Comparison of ENCODE assay signal across 14 mouse cellular contexts in the genomic region with DNA sequence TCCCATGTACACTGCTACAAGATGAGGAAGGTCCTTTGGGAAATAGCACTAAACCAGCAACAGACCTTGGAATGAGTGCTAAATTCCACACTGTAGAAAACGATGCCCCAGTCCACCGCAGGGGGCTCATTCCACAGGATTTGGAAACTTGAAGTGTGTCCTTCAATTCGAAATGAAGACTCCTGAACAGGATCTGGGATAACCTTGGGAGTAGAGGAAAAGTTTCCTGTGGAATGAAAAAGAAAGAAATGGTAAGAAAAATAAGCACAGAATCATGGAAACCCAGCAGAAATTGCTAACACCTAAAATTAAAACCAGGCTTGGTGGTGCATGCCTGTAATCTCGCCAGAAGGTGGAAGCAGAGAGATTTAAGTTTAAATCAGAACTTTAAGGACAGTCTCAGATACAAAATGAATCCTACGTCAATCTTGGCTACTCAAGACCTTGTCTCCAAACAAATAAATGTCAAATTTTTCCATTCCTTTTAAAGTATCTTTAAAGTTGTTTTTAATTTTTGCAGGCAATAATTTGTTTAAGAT.
DNase-seq lines count a peak whose midpoint lies in the region; ATAC-seq and TF ChIP-seq lines count a peak whose summit lies in the region.
"Had no signal": no experiment of that assay in that cellular context is flagged by ENCODE, and none has a peak within 500 bp of the region (broad histone marks: within the 10 kb centered on the region; RNA-seq: fewer than 3 reads in every experiment).

No protein-coding gene starts in this region.

- TF ChIP-seq EP300 in CH12.LX (IDR thresholded peaks at IDR 0.05; ENCODE audit: low read length) = no peak

- H3K79me2 ChIP-seq in CH12.LX (replicated peaks; ENCODE audit: control insufficient read depth, extremely low read depth, insufficient read depth, poor library complexity, severe bottlenecking) = no peaks in the 10 kb centered on the region

- intact Hi-C loops in heart, postnatal 36 days (cut with DNase I) = no loop called here

- TF ChIP-seq POLR2A in CH12.LX (IDR thresholded peaks at IDR 0.05; ENCODE audit: low read depth, low read length) = no peak

- ATAC-seq in forebrain, postnatal 0 days = no peak
- ATAC-seq in forebrain, embryonic 11.5 days (replicated peaks; ENCODE audit: low FRiP score) = no peak

- H3K9ac ChIP-seq in forebrain, postnatal 0 days = no peak overlapping the region
- no peak overlapping the region for H3K9ac ChIP-seq in forebrain, embryonic 11.5 days (ENCODE audit: low read length)
- no peak overlapping the region for H3K9ac ChIP-seq in CH12.LX (ENCODE audit: insufficient read depth, low read depth)
- H3K9ac ChIP-seq: liver, embryonic 15.5 days; neural tube, embryonic 12.5 days had no signal

- WGBS in forebrain, postnatal 0 days = 55% methylated on average over 5 of the region's 5 CpGs
- 47% methylated on average over 5 of the region's 5 CpGs for WGBS in forebrain, embryonic 11.5 days

- H3K27ac ChIP-seq in forebrain, postnatal 0 days (ENCODE audit: low read depth, low read length) = no peak overlapping the region
- no peak overlapping the region for H3K27ac ChIP-seq in forebrain, embryonic 11.5 days (ENCODE audit: low read depth, low read length)
- H3K27ac ChIP-seq in layer of hippocampus, adult 2 months = no peak overlapping the region
- no peak overlapping the region for H3K27ac ChIP-seq in CH12.LX (ENCODE audit: insufficient read depth, low read depth)
- H3K27ac ChIP-seq: liver, embryonic 15.5 days; neural tube, embryonic 12.5 days had no signal

- H3K27me3 ChIP-seq in forebrain, postnatal 0 days (ENCODE audit: insufficient read depth, low read length) = no peaks in the 10 kb centered on the region
- no peaks in the 10 kb centered on the region for H3K27me3 ChIP-seq in forebrain, embryonic 11.5 days (ENCODE audit: control insufficient read depth, insufficient read depth, low read length)
- no peaks in the 10 kb centered on the region for H3K27me3 ChIP-seq in CH12.LX (replicated peaks)
- H3K27me3 ChIP-seq: liver, embryonic 15.5 days; neural tube, embryonic 12.5 days had no signal

- no peak overlapping the region for H3K4me2 ChIP-seq in forebrain, postnatal 0 days (ENCODE audit: low read depth)
- no peak overlapping the region for H3K4me2 ChIP-seq in forebrain, embryonic 11.5 days (ENCODE audit: low read depth, low read length, severe bottlenecking)
- H3K4me2 ChIP-seq in CH12.LX (ENCODE audit: insufficient read depth, low read depth, poor library complexity, severe bottlenecking) = no peak overlapping the region
- H3K4me2 ChIP-seq: liver, embryonic 15.5 days; neural tube, embryonic 12.5 days had no signal

- no peaks in the 10 kb centered on the region for H3K36me3 ChIP-seq in forebrain, postnatal 0 days (ENCODE audit: insufficient read depth)
- no peaks in the 10 kb centered on the region for H3K36me3 ChIP-seq in forebrain, embryonic 11.5 days (ENCODE audit: control insufficient read depth, insufficient read depth, low read length)
- H3K36me3 ChIP-seq in CH12.LX (replicated peaks in 1 of 2; ENCODE audit: control insufficient read depth in 1 of 2, insufficient read depth in 1 of 2, low read length in 1 of 2) = no peaks in the 10 kb centered on the region
- H3K36me3 ChIP-seq: liver, embryonic 15.5 days; neural tube, embryonic 12.5 days had no signal

- in situ Hi-C loops in CH12.LX (cut with MboI; ENCODE audit: low pct_ligation_motif_present, low pct_unique_long_range_greater_than_20kb, low sequenced_read_pairs) = no loop called here

- H3K9me3 ChIP-seq in forebrain, postnatal 0 days (ENCODE audit: low read length) = no peaks in the 10 kb centered on the region
- no peaks in the 10 kb centered on the region for H3K9me3 ChIP-seq in forebrain, embryonic 11.5 days (ENCODE audit: control insufficient read depth, low read length)
- H3K9me3 ChIP-seq in CH12.LX (replicated peaks; ENCODE audit: low read length) = no peaks in the 10 kb centered on the region
- H3K9me3 ChIP-seq: liver, embryonic 15.5 days; neural tube, embryonic 12.5 days had no signal

- H3K4me1 ChIP-seq in forebrain, postnatal 0 days (ENCODE audit: insufficient read depth) = no peaks in the 10 kb centered on the region
- H3K4me1 ChIP-seq in forebrain, embryonic 11.5 days (replicated peaks; ENCODE audit: control insufficient read depth, insufficient read depth, low read length) = no peaks in the 10 kb centered on the region
- H3K4me1 ChIP-seq in CH12.LX (ENCODE audit: control insufficient read depth in 1 of 2, insufficient read depth in 2 of 2) = no peaks in the 10 kb centered on the region
- H3K4me1 ChIP-seq: liver, embryonic 15.5 days; neural tube, embryonic 12.5 days had no signal

- TF ChIP-seq RAD21 in CH12.LX (IDR thresholded peaks at IDR 0.05; ENCODE audit: low read depth, low read length) = peak; percentile 30

- H3K4me3 ChIP-seq in forebrain, postnatal 0 days (ENCODE audit: low read depth, low read length) = no peak overlapping the region
- H3K4me3 ChIP-seq in forebrain, embryonic 11.5 days (ENCODE audit: low read depth, low read length) = no peak overlapping the region
- no peak overlapping the region for H3K4me3 ChIP-seq in layer of hippocampus, adult 2 months
- H3K4me3 ChIP-seq in CH12.LX (replicated peaks in 1 of 3; ENCODE audit: low read depth in 2 of 3, low read length in 2 of 3, poor library complexity in 1 of 3) = no peak overlapping the region
- H3K4me3 ChIP-seq: liver, embryonic 15.5 days; neural tube, embryonic 12.5 days had no signal

- TF ChIP-seq CTCF in forebrain, postnatal 0 days (IDR thresholded peaks at IDR 0.05; ENCODE audit: low read depth) = peak; percentile 44; the same call in 1 of the 2 replicates
- TF ChIP-seq CTCF in layer of hippocampus, adult 2 months (conservative IDR thresholded peaks at IDR 0.05) = peak; percentile 56
- TF ChIP-seq CTCF in CH12.LX (conservative IDR thresholded peaks at IDR 0.05 in 1 of 2, IDR thresholded peaks at IDR 0.05 in 1 of 2; ENCODE audit: low read depth in 2 of 2, low read length in 2 of 2) = peak in 1 of 2 experiments; percentile 49; a peak in 2 of 4 replicates

- dilution Hi-C loops in CH12.LX (cut with MboI; ENCODE audit: extremely low pct_ligation_motif_present, extremely low pct_unique_long_range_greater_than_20kb, low sequenced_read_pairs) = no loop called here

- peak; percentile 4 for DNase-seq in forebrain, postnatal 0 days
- no peak for DNase-seq in forebrain, embryonic 11.5 days (ENCODE audit: low spot score)
- DNase-seq in layer of hippocampus, adult 2 months (ENCODE audit: low spot score in 2 of 2) = no peak
- no peak for DNase-seq in layer of hippocampus, adult 9-11 months
- DNase-seq in CH12.LX (ENCODE audit: extremely low read depth) = peak; percentile 12
- peak; percentile 4 for DNase-seq in embryo, embryonic 9.5 days (ENCODE audit: extremely low spot score)
- no peak for DNase-seq in natural killer cell, adult 2 months (ENCODE audit: low spot score in 2 of 2)
- no peak for DNase-seq in heart, postnatal 36 days
- DNase-seq: cerebellum, adult 8-10 months; heart, adult 18-20 months; retina, postnatal 1 day; thymus, adult 2 months had no signal

TF ChIP-seq in CH12.LX, 34 proteins besides CTCF, POLR2A, EP300 and RAD21:
- TF ChIP-seq BHLHE40 (IDR thresholded peaks at IDR 0.05; ENCODE audit: low read depth, low read length) (no peak), MAX (IDR thresholded peaks at IDR 0.05; ENCODE audit: low read length) (no peak), MAZ (IDR thresholded peaks at IDR 0.05; ENCODE audit: low read depth, low read length) (no peak), USF2 (conservative IDR thresholded peaks at IDR 0.05; ENCODE audit: low read depth, low read length) (no peak), MEF2A (IDR thresholded peaks at IDR 0.05; ENCODE audit: borderline replicate concordance, low read depth, low read length) (no peak)

Comparison
In these comparisons a context has a peak if more than half of its experiments do, and no peak if none do; other contexts are left out.
1. DNase-seq: peak in forebrain, postnatal 0 days (single experiment), CH12.LX (single experiment) and embryo, embryonic 9.5 days (single experiment); none in forebrain, embryonic 11.5 days (single experiment), layer of hippocampus, adult 2 months (0 of 2), layer of hippocampus, adult 9-11 months (single experiment), natural killer cell, adult 2 months (0 of 2) and heart, postnatal 36 days (0 of 2).